Mouse (Mus musculus) neural tube, embryonic 14.5 days (tissue): ENCODE measurements around the gene Tdp1. TPM values are rescaled to one million over a fixed set of nuclear protein-coding genes. Genes with fewer than 3 reads are reported as not detected.

Source experiments
- ATAC-seq: fragments of 200-750 bp; cut with Nextera tagmentation; 2 replicates; pipeline ENCODE4 v1.8.0; 2017; ENCODE audit warnings: low read depth, mild to moderate bottlenecking, moderate TSS enrichment, moderate library complexity
- H3K27ac ChIP-seq: fragments of 300-500 bp; sonication (generic); 2 replicates; pipeline ENCODE4 v1.5.1; 2014; ENCODE audit warnings: low read depth, mild to moderate bottlenecking, control low read depth, low read length, moderate library complexity, mixed read lengths
- H3K27me3 ChIP-seq: fragments of 300-500 bp; sonication (generic); 2 replicates; pipeline ENCODE4 v1.6.1; 2014; ENCODE audit warnings: low read length; ENCODE audit not compliant: control insufficient read depth, insufficient read depth
- H3K36me3 ChIP-seq: fragments of 300-500 bp; sonication (generic); 2 replicates; pipeline ENCODE4 v1.6.1; 2014; ENCODE audit warnings: low read length, mixed read lengths; ENCODE audit not compliant: control insufficient read depth, insufficient read depth
- H3K4me1 ChIP-seq: fragments of 300-500 bp; sonication (generic); 2 replicates; pipeline ENCODE4 v1.6.1; 2014; ENCODE audit warnings: low read length; ENCODE audit not compliant: control insufficient read depth, insufficient read depth
- H3K4me2 ChIP-seq: fragments of 300-500 bp; sonication (generic); 2 replicates; pipeline ENCODE4 v1.6.1; 2014; ENCODE audit warnings: mild to moderate bottlenecking, low read depth, low read length, control low read depth
- H3K4me3 ChIP-seq: fragments of 300-500 bp; sonication (generic); 2 replicates; pipeline ENCODE4 v1.5.1; 2014; ENCODE audit warnings: low read depth, low read length, control low read depth, mixed read lengths
- H3K9ac ChIP-seq: fragments of 300-500 bp; sonication (generic); replicated peaks from 2 replicates; pipeline ENCODE4 v1.6.1; 2014; ENCODE audit warnings: low read depth, mild to moderate bottlenecking, control low read depth, low read length, mixed read lengths
- H3K9me3 ChIP-seq: fragments of 300-500 bp; sonication (generic); 2 replicates; pipeline ENCODE4 v1.6.1; 2016; ENCODE audit warnings: low read length; ENCODE audit not compliant: control insufficient read depth
- WGBS: fragments of 180-500 bp; shearing (Covaris S2); extraction: QIAGEN DNeasy Blood & Tissue Kit; methylation state at CpG from one replicate; pipeline ENCODE4 v1.1.7; 2014; 5-methylcytosine and 5-hydroxymethylcytosine counted together
- polyA plus RNA-seq: library from polyadenylated mRNA; unstranded; fragments of >200 nt; fragmentation: Nextera tagmentation; extraction: Ambion mirVana; gene quantifications from 2 replicates; pipeline ENCODE4 v1.2.1, GENCODE M21; 2014

The Tdp1 gene
- polyA plus RNA-seq, 1 experiment from 2014 or later = 42.8 TPM

- H3K27me3 ChIP-seq = no peaks in the 10 kb centered on the region
- no peak overlapping the region for H3K4me2 ChIP-seq
- H3K4me1 ChIP-seq = no peaks in the 10 kb centered on the region
- peaks cover 15% of the 10 kb centered on the region for H3K36me3 ChIP-seq
- no peak overlapping the region for H3K9ac ChIP-seq
- no peak for ATAC-seq
- H3K27ac ChIP-seq = no peak overlapping the region
- H3K9me3 ChIP-seq = no peaks in the 10 kb centered on the region
- H3K4me3 ChIP-seq = no peak overlapping the region
- 88% methylated on average over 8 of the region's 8 CpGs for WGBS
Measured at GRCm38 (mm10) chr12:99935403-99935802, 51.1 kb downstream of the Tdp1 start.

- no peak overlapping the region for H3K4me3 ChIP-seq
- H3K27me3 ChIP-seq = no peaks in the 10 kb centered on the region
- H3K9me3 ChIP-seq = no peaks in the 10 kb centered on the region
- no peak overlapping the region for H3K27ac ChIP-seq
- H3K4me1 ChIP-seq = no peaks in the 10 kb centered on the region
- no peak overlapping the region for H3K4me2 ChIP-seq
- ATAC-seq = no peak
- no peak overlapping the region for H3K9ac ChIP-seq
- WGBS = 77% methylated on average over 4 of the region's 4 CpGs
- H3K36me3 ChIP-seq = peaks cover 15% of the 10 kb centered on the region
Measured at GRCm38 (mm10) chr12:99938476-99938875, 54.2 kb downstream of the Tdp1 start.

- ATAC-seq = no peak
- 93% methylated on average over 6 of the region's 6 CpGs for WGBS
- H3K36me3 ChIP-seq = peaks cover 15% of the 10 kb centered on the region
Measured at GRCm38 (mm10) chr12:99939179-99939578, 54.9 kb downstream of the Tdp1 start.

GRCm38 (mm10) chr12:99940704-99941103, 56.4 kb downstream of the Tdp1 start:
- Histone ChIP-seq H3K4me1 (no peaks in the 10 kb centered on the region), H3K9me3 (no peaks in the 10 kb centered on the region), H3K27me3 (no peaks in the 10 kb centered on the region), H3K9ac (no peak overlapping the region), H3K4me3 (no peak overlapping the region), H3K36me3 (peaks cover 4% of the 10 kb centered on the region), H3K27ac (no peak overlapping the region), H3K4me2 (no peak overlapping the region)
- ATAC-seq = no peak
- WGBS = 79% methylated on average over 7 of the region's 7 CpGs

More at GRCm38 (mm10) chr12:99939179-99939578, 54.9 kb downstream of the Tdp1 start:
- Histone ChIP-seq H3K4me1 (no peaks in the 10 kb centered on the region), H3K4me2 (no peak overlapping the region), H3K27ac (no peak overlapping the region), H3K9me3 (no peaks in the 10 kb centered on the region), H3K27me3 (no peaks in the 10 kb centered on the region), H3K4me3 (no peak overlapping the region), H3K9ac (no peak overlapping the region)

GRCm38 (mm10) chr12:99942441-99942840, 58.1 kb downstream of the Tdp1 start:
- ATAC-seq = no peak
- H3K4me2 ChIP-seq = no peak overlapping the region
- 90% methylated on average over 8 of the region's 8 CpGs for WGBS
- 0 out of 2 replicates have a peak, but pooled peaks cover 3% of the 10 kb centered on the region for H3K36me3 ChIP-seq
- H3K27ac ChIP-seq = no peak overlapping the region
- no peaks in the 10 kb centered on the region for H3K4me1 ChIP-seq
- no peak overlapping the region for H3K9ac ChIP-seq
- H3K27me3 ChIP-seq = no peaks in the 10 kb centered on the region
- no peak overlapping the region for H3K4me3 ChIP-seq
- H3K9me3 ChIP-seq = no peaks in the 10 kb centered on the region

GRCm38 (mm10) chr12:99952928-99953327, 68.6 kb downstream of the Tdp1 start:
- no peak overlapping the region for H3K4me2 ChIP-seq
- no peaks in the 10 kb centered on the region for H3K9me3 ChIP-seq
- WGBS = 64% methylated on average over 7 of the region's 7 CpGs
- H3K36me3 ChIP-seq = peaks cover 4% of the 10 kb centered on the region; the same call in 1 of the 2 replicates
- no peak overlapping the region for H3K27ac ChIP-seq
- no peaks in the 10 kb centered on the region for H3K4me1 ChIP-seq
- H3K9ac ChIP-seq = no peak overlapping the region
- no peak for ATAC-seq
- H3K4me3 ChIP-seq = no peak overlapping the region
- H3K27me3 ChIP-seq = no peaks in the 10 kb centered on the region

- Histone ChIP-seq H3K9me3 (no peaks in the 10 kb centered on the region), H3K4me3 (no peak overlapping the region), H3K4me2 (no peak overlapping the region), H3K4me1 (no peaks in the 10 kb centered on the region), H3K36me3 (no peaks in the 10 kb centered on the region; the same call in 1 of the 2 replicates), H3K27ac (no peak overlapping the region), H3K9ac (no peak overlapping the region), H3K27me3 (no peaks in the 10 kb centered on the region)
- WGBS = 86% methylated on average over 7 of the region's 7 CpGs
- no peak for ATAC-seq
Measured at GRCm38 (mm10) chr12:99956411-99956810, 72.1 kb downstream of the Tdp1 start.

DNA sequence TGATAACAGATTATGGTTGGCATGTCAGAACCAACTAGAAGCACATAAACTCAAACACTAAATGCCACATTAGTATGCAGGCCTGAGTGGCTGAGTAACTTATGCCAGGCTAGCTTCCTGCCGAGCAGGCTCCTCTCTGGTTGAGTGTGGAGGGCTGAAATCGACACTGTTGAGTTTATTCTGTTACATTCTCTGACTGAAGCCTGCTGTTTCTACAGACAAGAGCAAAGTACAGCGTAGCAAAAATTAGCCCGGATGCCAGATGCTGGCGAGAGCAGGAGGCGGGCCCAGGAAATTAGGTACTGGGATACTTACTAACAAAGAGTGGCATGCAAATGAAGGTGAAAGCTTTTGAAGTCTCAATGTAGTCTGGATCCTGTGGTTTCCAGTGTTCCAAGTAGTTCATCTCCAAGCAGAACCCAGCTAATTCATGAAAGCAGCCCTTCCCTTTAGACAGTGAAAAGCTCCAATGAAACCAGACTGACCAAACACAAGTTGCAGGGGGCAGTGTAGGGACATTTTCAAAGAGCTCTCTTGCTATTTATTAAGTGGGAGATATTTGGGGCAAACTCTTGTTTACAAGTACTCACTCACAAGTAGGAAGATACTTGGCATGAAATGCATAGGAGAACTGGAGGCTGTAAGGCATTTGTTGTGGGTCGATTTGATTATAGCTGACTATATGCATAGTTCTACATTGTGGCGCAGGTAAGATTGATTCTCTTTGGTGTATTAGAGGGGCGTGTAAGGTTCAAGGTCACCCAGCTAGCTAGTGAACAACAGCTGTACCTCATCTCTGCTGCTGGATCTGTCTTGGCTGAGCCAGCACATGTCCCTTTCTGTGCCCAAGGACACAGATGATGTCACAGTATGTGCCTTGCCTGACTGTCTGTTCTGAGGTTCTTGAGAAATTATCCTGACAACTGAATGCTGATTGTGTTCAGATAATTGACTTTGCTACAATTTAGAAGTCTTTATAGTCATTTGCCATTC, 74.0 kb downstream of the Tdp1 start:
- Histone ChIP-seq H3K4me1 (no peaks in the 10 kb centered on the region), H3K27ac (no peak overlapping the region), H3K36me3 (no peaks in the 10 kb centered on the region; the same call in 1 of the 2 replicates), H3K4me2 (no peak overlapping the region), H3K9ac (no peak overlapping the region), H3K4me3 (no peak overlapping the region), H3K27me3 (no peaks in the 10 kb centered on the region), H3K9me3 (no peaks in the 10 kb centered on the region)
- whole genome bisulfite sequencing = 45% methylated on average over 9 of the region's 9 CpGs
- ATAC-seq = no peak

- no peak overlapping the region for H3K9ac ChIP-seq
- no peak overlapping the region for H3K4me3 ChIP-seq
- no peaks in the 10 kb centered on the region; the same call in 1 of the 2 replicates for H3K36me3 ChIP-seq
- H3K9me3 ChIP-seq = no peaks in the 10 kb centered on the region
- H3K27ac ChIP-seq = no peak overlapping the region
- peaks cover 3% of the 10 kb centered on the region; the same call in 1 of the 2 replicates for H3K4me1 ChIP-seq
- ATAC-seq = no peak
- no peak overlapping the region for H3K4me2 ChIP-seq
- peaks cover 7% of the 10 kb centered on the region for H3K27me3 ChIP-seq
Measured at GRCm38 (mm10) chr12:99959291-99959690, 75.0 kb downstream of the Tdp1 start.
